ENCODE assay signal across 33 mouse cellular contexts in genomic region chr13:98425026-98425425, GRCm38 (mm10).
"Had no signal": no experiment of that assay in that cellular context is flagged by ENCODE, and none has a peak within 500 bp of the region (broad histone marks: within the 10 kb centered on the region; RNA-seq: fewer than 3 reads in every experiment).

No protein-coding gene starts in this region.

- DNase-seq: left cerebral cortex, postnatal 4 days; liver; liver, embryonic 13.5 days; liver, postnatal 0 days; lung, adult 18-20 months; lung, adult 2 months; lung, embryonic 14.5 days; lung, postnatal 10 days; lung, postnatal 14 days; lung, postnatal 36 days; lung, postnatal 4 days; midbrain, embryonic 14.5 days had no signal

- H3K4me2 ChIP-seq: limb, embryonic 12.5 days; limb, embryonic 13.5 days; limb, embryonic 15.5 days; liver, embryonic 11.5 days; liver, embryonic 12.5 days; liver, embryonic 13.5 days; liver, embryonic 15.5 days; lung, embryonic 14.5 days; lung, embryonic 15.5 days; midbrain, embryonic 11.5 days; midbrain, embryonic 12.5 days; midbrain, embryonic 13.5 days; midbrain, embryonic 15.5 days; neural tube, embryonic 12.5 days; neural tube, embryonic 13.5 days had no signal

- ATAC-seq: liver, embryonic 12.5 days; liver, postnatal 0 days; lung, postnatal 0 days; midbrain, embryonic 13.5 days; midbrain, embryonic 15.5 days; midbrain, embryonic 16.5 days had no signal

- H3K4me1 ChIP-seq: liver, embryonic 13.5 days; liver, embryonic 15.5 days; lung, embryonic 15.5 days; megakaryocyte, embryonic 14.5 days; neural tube, embryonic 12.5 days had no signal

- H3K9me3 ChIP-seq: limb, embryonic 10.5 days; limb, embryonic 12.5 days; limb, embryonic 13.5 days; limb, embryonic 15.5 days; liver, embryonic 12.5 days; liver, embryonic 13.5 days; liver, embryonic 15.5 days; lung, embryonic 15.5 days; midbrain, embryonic 10.5 days; midbrain, embryonic 12.5 days; midbrain, embryonic 13.5 days; midbrain, embryonic 15.5 days; neural tube, embryonic 12.5 days; neural tube, embryonic 13.5 days had no signal

- H3K9ac ChIP-seq: limb, embryonic 12.5 days; limb, embryonic 13.5 days; limb, embryonic 15.5 days; liver, embryonic 12.5 days; liver, embryonic 13.5 days; liver, embryonic 14.5 days; liver, embryonic 15.5 days; liver, postnatal 0 days; lung, embryonic 14.5 days; lung, embryonic 15.5 days; midbrain, embryonic 12.5 days; midbrain, embryonic 13.5 days; midbrain, embryonic 15.5 days; neural tube, embryonic 12.5 days; neural tube, embryonic 13.5 days had no signal

- H3K27ac ChIP-seq: limb, embryonic 10.5 days; limb, embryonic 12.5 days; limb, embryonic 13.5 days; limb, embryonic 15.5 days; liver, embryonic 12.5 days; liver, embryonic 13.5 days; liver, embryonic 14.5 days; liver, embryonic 15.5 days; lung, embryonic 15.5 days; macrophage; midbrain, embryonic 10.5 days; midbrain, embryonic 12.5 days; midbrain, embryonic 13.5 days; midbrain, embryonic 15.5 days; neural tube, embryonic 12.5 days; neural tube, embryonic 13.5 days had no signal

- H3K36me3 ChIP-seq: limb, embryonic 10.5 days; limb, embryonic 12.5 days; limb, embryonic 13.5 days; limb, embryonic 15.5 days; liver, embryonic 12.5 days; liver, embryonic 13.5 days; liver, embryonic 15.5 days; lung, embryonic 15.5 days; midbrain, embryonic 10.5 days; midbrain, embryonic 12.5 days; midbrain, embryonic 13.5 days; midbrain, embryonic 15.5 days; neural tube, embryonic 12.5 days; neural tube, embryonic 13.5 days had no signal

- H3K4me3 ChIP-seq: limb, embryonic 10.5 days; limb, embryonic 12.5 days; limb, embryonic 13.5 days; limb, embryonic 15.5 days; liver, embryonic 12.5 days; liver, embryonic 13.5 days; liver, embryonic 15.5 days; lung, embryonic 15.5 days; megakaryocyte, embryonic 14.5 days; midbrain, embryonic 10.5 days; midbrain, embryonic 12.5 days; midbrain, embryonic 13.5 days; midbrain, embryonic 15.5 days; myocyte; neural tube, embryonic 12.5 days; neural tube, embryonic 13.5 days had no signal
